Mouse (Mus musculus) liver, embryonic 14.5 days (tissue): ENCODE measurements around the gene Zdhhc22.

ENCODE experiments used
- CTCF ChIP-seq: IDR thresholded peaks from 2 replicates; pipeline ENCODE4 v1.5.1; 2016; ENCODE audit warnings: antibody characterized with exemption, low read depth, control low read depth
- EP300 ChIP-seq: IDR thresholded peaks from 2 replicates; pipeline ENCODE4 v1.6.1; 2016; ENCODE audit warnings: antibody characterized with exemption, low read depth

DNA sequence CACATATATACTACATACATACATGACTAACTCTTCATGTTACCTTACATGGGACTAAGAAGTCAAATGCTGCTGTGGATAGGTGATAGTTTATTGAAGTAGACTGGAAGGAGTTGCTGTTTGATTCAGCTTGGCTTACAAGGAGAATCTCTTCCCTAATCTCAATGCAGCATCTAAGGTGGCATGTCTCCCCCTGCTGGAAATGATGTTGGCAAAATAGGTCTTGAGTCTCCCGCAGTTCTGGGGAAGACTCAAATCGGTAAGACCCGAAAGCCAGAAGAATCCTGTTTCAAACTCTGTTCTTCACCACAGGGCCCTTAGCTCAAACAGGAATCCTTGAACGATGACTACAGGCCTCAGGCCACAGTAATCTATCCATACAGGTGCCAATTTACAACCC lies 45.1 kb downstream of the Zdhhc22 start:
- TF ChIP-seq EP300 (no peak), CTCF (peak; percentile 70)
